Mouse (Mus musculus): Measurements from ENCODE around the gene Eif3i.

- TF ChIP-seq CTCF (conservative IDR thresholded peaks at IDR 0.05; ENCODE audit: low read length) = no peak
- no peak for TF ChIP-seq NANOG (IDR thresholded peaks at IDR 0.05; ENCODE audit: borderline replicate concordance, low read length)
These were observed 13.6 kb upstream of the Eif3i start, which contains the start of gene Dcdc2b for GRCm38 (mm10) chr4:129614093-129614492.
